Mouse (Mus musculus): ENCODE data around the gene R3hdml. TPM values are rescaled to one million over a fixed set of nuclear protein-coding genes. Genes with fewer than 3 reads are reported as not detected.

R3hdml gene
- not detected for polyA plus RNA-seq (2017; shearing (Covaris generic))

DNA sequence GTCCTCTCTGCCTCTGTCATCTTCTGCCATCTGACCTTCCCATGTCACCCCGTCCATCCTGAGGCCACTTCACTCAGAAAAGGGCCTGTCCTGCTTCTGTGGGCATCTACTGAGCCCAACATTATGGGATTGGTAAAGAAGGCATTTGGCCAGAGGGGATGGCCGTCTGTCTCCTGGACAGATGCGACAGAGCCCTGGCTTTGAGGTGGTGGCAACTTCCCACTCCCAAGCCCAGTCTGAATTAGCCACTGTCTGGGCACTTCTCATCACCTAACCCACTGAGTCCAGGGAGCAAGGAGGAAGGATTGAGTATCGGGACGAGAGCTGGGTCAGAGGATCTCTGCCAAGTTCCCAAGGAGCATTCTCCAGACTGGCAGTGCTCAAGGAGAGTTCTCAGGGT, at the start of gene R3hdml:
Gene R3hdml, plus strand, starts transcription at position 301 of the 400 bp plus-strand sequence.

GRCm38 (mm10) chr2:163472466-163472851, 19.7 kb upstream of the R3hdml start, which contains the start of gene Fitm2:
TSS of gene Fitm2 (minus strand) at chr2:163472629.

GRCm38 (mm10) chr2:163506300-163507004, 14.3 kb downstream of the R3hdml start, which contains the start of gene Hnf4a:
TSS of gene Hnf4a (plus strand) at chr2:163506808.

Other genes with a start within 250 kb of the R3hdml start
- not detected for gene Jph2, start 94.3 kb upstream of the R3hdml start, polyA plus RNA-seq (2017; shearing (Covaris generic))
- 196 TPM for gene Oser1, start 67.6 kb upstream of the R3hdml start, polyA plus RNA-seq (2017; shearing (Covaris generic))
- not detected for gene Gdap1l1, start 53.8 kb upstream of the R3hdml start, polyA plus RNA-seq (2017; shearing (Covaris generic))
- gene Fitm2, start 19.7 kb upstream of the R3hdml start, polyA plus RNA-seq (2017; shearing (Covaris generic)): 2.9 TPM
- not detected for gene Hnf4a, start 14.5 kb downstream of the R3hdml start, polyA plus RNA-seq (2017; shearing (Covaris generic))
- 44.4 TPM for gene Ttpal, start 110.0 kb downstream of the R3hdml start, polyA plus RNA-seq (2017; shearing (Covaris generic))
- gene Serinc3, start 152.8 kb downstream of the R3hdml start, polyA plus RNA-seq (2017; shearing (Covaris generic)): 507 TPM
- 3.5 TPM for gene Pkig, start 166.1 kb downstream of the R3hdml start, polyA plus RNA-seq (2017; shearing (Covaris generic))